Mouse (Mus musculus): ENCODE measurements around the gene Gdpd3. TPM values are rescaled to one million over a fixed set of nuclear protein-coding genes. Genes with fewer than 3 reads are reported as not detected.

The Gdpd3 gene
- total RNA-seq, 1 experiment: 4.0 TPM

GRCm38 (mm10) chr7:126765540-126765939, 594 bp upstream of the Gdpd3 start:
- in situ Hi-C loops (cut with MboI; ENCODE audit: low sequenced_read_pairs in 2 of 2, unreplicated experiment in 2 of 2): no loop called here
- H3K9me3 ChIP-seq (ENCODE audit: control insufficient read depth, insufficient read depth, low read depth, low read length): no peaks in the 10 kb centered on the region
- no peak for DNase-seq (ENCODE audit: low read depth, low spot score)
- no peak overlapping the region for H3K27ac ChIP-seq (ENCODE audit: insufficient read depth, low read depth, low read length, poor library complexity, severe bottlenecking)
- H3K4me1 ChIP-seq (ENCODE audit: control insufficient read depth in 2 of 2, insufficient read depth in 2 of 2, low read length in 2 of 2, poor library complexity in 1 of 2): peaks cover 4 to 22% of the 10 kb centered on the region in 2 experiments; a peak in 2 of 4 replicates
- H3K9ac ChIP-seq (ENCODE audit: insufficient read depth, low read depth, low read length, poor library complexity, severe bottlenecking): no peak overlapping the region
- H3K36me3 ChIP-seq (ENCODE audit: control insufficient read depth, insufficient read depth, low read length, poor library complexity, severe bottlenecking): peaks cover 30% of the 10 kb centered on the region
- no peak overlapping the region for H3K4me3 ChIP-seq (ENCODE audit: insufficient read depth in 1 of 2, low read depth in 1 of 2, low read length in 2 of 2, poor library complexity in 1 of 2, severe bottlenecking in 1 of 2)
- TF ChIP-seq ZC3H11A (IDR thresholded peaks at IDR 0.05; ENCODE audit: borderline replicate concordance, low read depth, low read length): no peak
- no peak for TF ChIP-seq HCFC1 (IDR thresholded peaks at IDR 0.05; ENCODE audit: borderline replicate concordance, insufficient read depth, low read length)
- TF ChIP-seq ZNF384 (IDR thresholded peaks at IDR 0.05; ENCODE audit: low read depth, low read length): no peak
- TF ChIP-seq CHD2 (IDR thresholded peaks at IDR 0.05; ENCODE audit: low read depth, low read length): no peak
- TF ChIP-seq MAFK (IDR thresholded peaks at IDR 0.05; ENCODE audit: insufficient read depth, low read depth, low read length): no peak

- DNase-seq (ENCODE audit: low read depth, low spot score): no peak
- TF ChIP-seq ZNF384 (IDR thresholded peaks at IDR 0.05; ENCODE audit: low read depth, low read length): no peak
- H3K9ac ChIP-seq (ENCODE audit: insufficient read depth, low read depth, low read length, poor library complexity, severe bottlenecking): no peak overlapping the region
- H3K9me3 ChIP-seq (ENCODE audit: control insufficient read depth, insufficient read depth, low read depth, low read length): no peaks in the 10 kb centered on the region
- peaks cover 3 to 12% of the 10 kb centered on the region in 2 experiments; a peak in 2 of 4 replicates for H3K4me1 ChIP-seq (ENCODE audit: control insufficient read depth in 2 of 2, insufficient read depth in 2 of 2, low read length in 2 of 2, poor library complexity in 1 of 2)
- no peak overlapping the region for H3K4me3 ChIP-seq (ENCODE audit: insufficient read depth in 1 of 2, low read depth in 1 of 2, low read length in 2 of 2, poor library complexity in 1 of 2, severe bottlenecking in 1 of 2)
- H3K36me3 ChIP-seq (ENCODE audit: control insufficient read depth, insufficient read depth, low read length, poor library complexity, severe bottlenecking): peaks cover 30% of the 10 kb centered on the region
- in situ Hi-C loops (cut with MboI; ENCODE audit: low sequenced_read_pairs in 2 of 2, unreplicated experiment in 2 of 2): no loop called here
- H3K27ac ChIP-seq (ENCODE audit: insufficient read depth, low read depth, low read length, poor library complexity, severe bottlenecking): no peak overlapping the region
These were observed 867 bp downstream of the Gdpd3 start for GRCm38 (mm10) chr7:126767001-126767400.

- no peaks in the 10 kb centered on the region for H3K9me3 ChIP-seq (ENCODE audit: control insufficient read depth, insufficient read depth, low read depth, low read length)
- TF ChIP-seq CHD2 (IDR thresholded peaks at IDR 0.05; ENCODE audit: low read depth, low read length) (no peak), ZNF384 (IDR thresholded peaks at IDR 0.05; ENCODE audit: low read depth, low read length) (no peak), MAFK (IDR thresholded peaks at IDR 0.05; ENCODE audit: insufficient read depth, low read depth, low read length) (no peak), ZC3H11A (IDR thresholded peaks at IDR 0.05; ENCODE audit: borderline replicate concordance, low read depth, low read length) (no peak), HCFC1 (IDR thresholded peaks at IDR 0.05; ENCODE audit: borderline replicate concordance, insufficient read depth, low read length) (no peak)
- H3K36me3 ChIP-seq (ENCODE audit: control insufficient read depth, insufficient read depth, low read length, poor library complexity, severe bottlenecking): peaks cover 6% of the 10 kb centered on the region; the same call in 1 of the 2 replicates
- no peak for DNase-seq (ENCODE audit: low read depth, low spot score)
- in situ Hi-C loops (cut with MboI; ENCODE audit: low sequenced_read_pairs in 2 of 2, unreplicated experiment in 2 of 2): no loop called here
- peak overlapping the region; percentile 27; the same call in 1 of the 2 replicates for H3K9ac ChIP-seq (ENCODE audit: insufficient read depth, low read depth, low read length, poor library complexity, severe bottlenecking)
- H3K27ac ChIP-seq (ENCODE audit: insufficient read depth, low read depth, low read length, poor library complexity, severe bottlenecking): no peak overlapping the region
- peak overlapping the region; percentile 36 to 44; a peak in 3 of 4 replicates for H3K4me3 ChIP-seq (ENCODE audit: insufficient read depth in 1 of 2, low read depth in 1 of 2, low read length in 2 of 2, poor library complexity in 1 of 2, severe bottlenecking in 1 of 2)
- peaks cover 3 to 8% of the 10 kb centered on the region in 2 experiments; a peak in 2 of 4 replicates for H3K4me1 ChIP-seq (ENCODE audit: control insufficient read depth in 2 of 2, insufficient read depth in 2 of 2, low read length in 2 of 2, poor library complexity in 1 of 2)
These were observed 4.7 kb downstream of the Gdpd3 start for GRCm38 (mm10) chr7:126770784-126771183.

GRCm38 (mm10) chr7:126773351-126773750, 7.2 kb downstream of the Gdpd3 start:
- in situ Hi-C loops (cut with MboI; ENCODE audit: low sequenced_read_pairs in 2 of 2, unreplicated experiment in 2 of 2): no loop called here
- no peak for TF ChIP-seq CHD2 (IDR thresholded peaks at IDR 0.05; ENCODE audit: low read depth, low read length)
- no peak for TF ChIP-seq MAFK (IDR thresholded peaks at IDR 0.05; ENCODE audit: insufficient read depth, low read depth, low read length)
- TF ChIP-seq ZNF384 (IDR thresholded peaks at IDR 0.05; ENCODE audit: low read depth, low read length): no peak
- no peak for TF ChIP-seq ZC3H11A (IDR thresholded peaks at IDR 0.05; ENCODE audit: borderline replicate concordance, low read depth, low read length)
- no peak for TF ChIP-seq HCFC1 (IDR thresholded peaks at IDR 0.05; ENCODE audit: borderline replicate concordance, insufficient read depth, low read length)
- no peaks in the 10 kb centered on the region for H3K9me3 ChIP-seq (ENCODE audit: control insufficient read depth, insufficient read depth, low read depth, low read length)
- no peak for DNase-seq (ENCODE audit: low read depth, low spot score)
- H3K27ac ChIP-seq (ENCODE audit: insufficient read depth, low read depth, low read length, poor library complexity, severe bottlenecking): peak overlapping the region; percentile 9; the same call in 1 of the 2 replicates
- peaks cover 3% of the 10 kb centered on the region; the same call in 1 of the 2 replicates for H3K36me3 ChIP-seq (ENCODE audit: control insufficient read depth, insufficient read depth, low read length, poor library complexity, severe bottlenecking)
- H3K4me1 ChIP-seq (ENCODE audit: control insufficient read depth in 2 of 2, insufficient read depth in 2 of 2, low read length in 2 of 2, poor library complexity in 1 of 2): peaks cover 5 to 13% of the 10 kb centered on the region in 2 experiments; a peak in 3 of 4 replicates
- peak overlapping the region; percentile 27; the same call in 1 of the 2 replicates for H3K9ac ChIP-seq (ENCODE audit: insufficient read depth, low read depth, low read length, poor library complexity, severe bottlenecking)
- H3K4me3 ChIP-seq (ENCODE audit: insufficient read depth in 1 of 2, low read depth in 1 of 2, low read length in 2 of 2, poor library complexity in 1 of 2, severe bottlenecking in 1 of 2): peak overlapping the region; percentile 3 to 7; a peak in 1 of 4 replicates

- Histone ChIP-seq H3K36me3 (ENCODE audit: control insufficient read depth, insufficient read depth, low read length, poor library complexity, severe bottlenecking) (peaks cover 2% of the 10 kb centered on the region; the same call in 1 of the 2 replicates), H3K4me1 (ENCODE audit: control insufficient read depth in 2 of 2, insufficient read depth in 2 of 2, low read length in 2 of 2, poor library complexity in 1 of 2) (peaks cover 5 to 13% of the 10 kb centered on the region in 2 experiments; a peak in 3 of 4 replicates), H3K27ac (ENCODE audit: insufficient read depth, low read depth, low read length, poor library complexity, severe bottlenecking) (no peak overlapping the region), H3K4me3 (ENCODE audit: insufficient read depth in 1 of 2, low read depth in 1 of 2, low read length in 2 of 2, poor library complexity in 1 of 2, severe bottlenecking in 1 of 2) (no peak overlapping the region), H3K9ac (ENCODE audit: insufficient read depth, low read depth, low read length, poor library complexity, severe bottlenecking) (no peak overlapping the region), H3K9me3 (ENCODE audit: control insufficient read depth, insufficient read depth, low read depth, low read length) (no peaks in the 10 kb centered on the region)
- in situ Hi-C loops (cut with MboI; ENCODE audit: low sequenced_read_pairs in 2 of 2, unreplicated experiment in 2 of 2): no loop called here
- TF ChIP-seq ZNF384 (IDR thresholded peaks at IDR 0.05; ENCODE audit: low read depth, low read length) (no peak), CHD2 (IDR thresholded peaks at IDR 0.05; ENCODE audit: low read depth, low read length) (no peak), HCFC1 (IDR thresholded peaks at IDR 0.05; ENCODE audit: borderline replicate concordance, insufficient read depth, low read length) (no peak), MAFK (IDR thresholded peaks at IDR 0.05; ENCODE audit: insufficient read depth, low read depth, low read length) (no peak), ZC3H11A (IDR thresholded peaks at IDR 0.05; ENCODE audit: borderline replicate concordance, low read depth, low read length) (no peak)
- DNase-seq (ENCODE audit: low read depth, low spot score): no peak
These were observed 8.3 kb downstream of the Gdpd3 start for GRCm38 (mm10) chr7:126774463-126774862.
